Comparison of ENCODE assay signal across 8 mouse cellular contexts in genomic region chr2:27718191-27718590, GRCm38 (mm10). TPM values are rescaled to one million over a fixed set of nuclear protein-coding genes. Genes with fewer than 3 reads are reported as not detected.
DNase-seq lines count a peak whose midpoint lies in the region; ATAC-seq lines count a peak whose summit lies in the region.

No protein-coding gene starts in this region.

- H3K36me3 ChIP-seq in heart, embryonic 15.5 days, result no peaks in the 10 kb centered on the region
- H3K36me3 ChIP-seq in limb, embryonic 15.5 days, result no peaks in the 10 kb centered on the region
- H3K36me3 ChIP-seq in midbrain, embryonic 10.5 days, result no peaks in the 10 kb centered on the region

- H3K9ac ChIP-seq in heart, embryonic 15.5 days, result no peak overlapping the region
- no peak overlapping the region for H3K9ac ChIP-seq in limb, embryonic 15.5 days

- peak; percentile 80 for DNase-seq in NIH3T3 (ENCODE audit: low read depth)
- peak; percentile 71 for DNase-seq in testis, postnatal 10 days (ENCODE audit: low spot score)
- no peak for DNase-seq in thymus, postnatal 14 days
- DNase-seq in left cerebral cortex, adult 9 months (ENCODE audit: low spot score in 2 of 2), result no peak
- no peak for DNase-seq in midbrain, embryonic 10.5 days (ENCODE audit: low spot score)

- peak overlapping the region; percentile 26; the same call in 1 of the 2 replicates for H3K27ac ChIP-seq in heart, embryonic 15.5 days
- H3K27ac ChIP-seq in limb, embryonic 15.5 days, result peak overlapping the region; percentile 47
- no peak overlapping the region for H3K27ac ChIP-seq in midbrain, embryonic 10.5 days (replicated peaks)

- ATAC-seq in cerebellum, adult (ENCODE audit: insufficient number of reproducible peaks, low FRiP score, low TSS enrichment), result peak; percentile 51; the same call in 1 of the 2 replicates
- ATAC-seq in heart, embryonic 15.5 days (replicated peaks; ENCODE audit: insufficient number of reproducible peaks, insufficient read depth, low FRiP score, low read depth), result peak; percentile 76
- ATAC-seq in limb, embryonic 15.5 days (ENCODE audit: insufficient number of reproducible peaks, low FRiP score, low TSS enrichment, low read depth), result no peak

- no peaks in the 10 kb centered on the region for H3K9me3 ChIP-seq in heart, embryonic 15.5 days (replicated peaks)
- no peaks in the 10 kb centered on the region for H3K9me3 ChIP-seq in limb, embryonic 15.5 days
- no peaks in the 10 kb centered on the region for H3K9me3 ChIP-seq in midbrain, embryonic 10.5 days (replicated peaks)

- H3K27me3 ChIP-seq in heart, embryonic 15.5 days, result no peaks in the 10 kb centered on the region
- no peaks in the 10 kb centered on the region for H3K27me3 ChIP-seq in limb, embryonic 15.5 days
- peaks cover 38% of the 10 kb centered on the region for H3K27me3 ChIP-seq in midbrain, embryonic 10.5 days (ENCODE audit: low read depth, poor library complexity, severe bottlenecking)

- H3K4me3 ChIP-seq in heart, embryonic 15.5 days, result no peak overlapping the region
- H3K4me3 ChIP-seq in limb, embryonic 15.5 days, result no peak overlapping the region
- H3K4me3 ChIP-seq in midbrain, embryonic 10.5 days, result no peak overlapping the region

- H3K4me2 ChIP-seq in heart, embryonic 15.5 days, result no peak overlapping the region
- no peak overlapping the region for H3K4me2 ChIP-seq in limb, embryonic 15.5 days

- H3K4me1 ChIP-seq in heart, embryonic 15.5 days (replicated peaks), result peaks cover 73% of the 10 kb centered on the region
- H3K4me1 ChIP-seq in limb, embryonic 15.5 days, result peaks cover 96% of the 10 kb centered on the region
- peaks cover 77% of the 10 kb centered on the region for H3K4me1 ChIP-seq in midbrain, embryonic 10.5 days

RNA-seq across cellular contexts. Expression of gene Rxra, which starts 42.0 kb away (rescaled TPM):
- 6.6 and 9.5 TPM in 2 replicates for polyA plus RNA-seq in heart, embryonic 15.5 days (2015; fragmentation: Nextera tagmentation; extraction: Ambion mirVana)
- 19.4 and 19.7 TPM in 2 replicates for polyA plus RNA-seq in limb, embryonic 15.5 days (2015; fragmentation: Nextera tagmentation; extraction: Ambion mirVana)
- 7.5 and 7.6 TPM in 2 replicates for polyA plus RNA-seq in midbrain, embryonic 10.5 days (2016; fragmentation: Nextera tagmentation; extraction: Ambion mirVana)

Comparison
In these comparisons a context has a peak if more than half of its experiments do, and no peak if none do; other contexts are left out.
1. DNase-seq: peak in NIH3T3 (single experiment) and testis, postnatal 10 days (single experiment); none in thymus, postnatal 14 days (single experiment), left cerebral cortex, adult 9 months (0 of 2) and midbrain, embryonic 10.5 days (single experiment).